In the genomic region with DNA sequence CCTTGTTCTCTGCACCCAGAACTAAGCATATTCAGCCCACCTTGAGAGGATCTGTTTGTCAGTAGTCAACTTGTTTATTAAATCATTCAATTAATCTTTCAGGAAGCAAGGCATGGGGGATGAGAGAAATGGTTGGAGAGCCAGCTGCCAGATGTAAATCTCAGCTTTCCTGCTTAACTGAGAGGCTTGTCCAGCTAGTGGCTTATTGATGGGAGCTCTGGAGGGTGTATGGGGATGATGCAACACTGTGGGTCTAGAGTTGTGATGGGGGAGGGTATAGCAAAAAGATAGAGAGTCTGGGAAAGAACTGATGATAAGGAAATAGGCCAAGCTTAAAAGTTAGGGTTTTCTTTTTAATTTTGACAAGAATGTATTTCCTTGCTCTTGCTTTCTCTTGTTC, we compare ENCODE assay signal across 25 mouse cellular contexts.
DNase-seq lines count a peak whose midpoint lies in the region; ATAC-seq and TF ChIP-seq lines count a peak whose summit lies in the region.
"Had no signal": no experiment of that assay in that cellular context is flagged by ENCODE, and none has a peak within 500 bp of the region (broad histone marks: within the 10 kb centered on the region; RNA-seq: fewer than 3 reads in every experiment).

No protein-coding gene starts in this region.

- H3K27ac ChIP-seq in liver, adult 2 months (replicated peaks; ENCODE audit: insufficient read depth, low read depth, low read length): no peak overlapping the region
- no peak overlapping the region for H3K27ac ChIP-seq in liver, embryonic 12.5 days
- H3K27ac ChIP-seq in lung, embryonic 14.5 days (ENCODE audit: low read depth): no peak overlapping the region
- peak overlapping the region; percentile 73 for H3K27ac ChIP-seq in lung, embryonic 16.5 days (ENCODE audit: low read length)
- H3K27ac ChIP-seq: embryonic facial prominence, embryonic 13.5 days; heart, embryonic 15.5 days; limb, embryonic 12.5 days; liver, embryonic 14.5 days; midbrain, embryonic 10.5 days; midbrain, embryonic 15.5 days had no signal

- no peak overlapping the region for H3K9ac ChIP-seq in liver, adult 2 months (ENCODE audit: low read depth, low read length)
- H3K9ac ChIP-seq in liver, embryonic 12.5 days: no peak overlapping the region
- no peak overlapping the region for H3K9ac ChIP-seq in lung, embryonic 14.5 days
- H3K9ac ChIP-seq in lung, embryonic 16.5 days (ENCODE audit: low read length): no peak overlapping the region
- H3K9ac ChIP-seq: embryonic facial prominence, embryonic 13.5 days; heart, embryonic 15.5 days; limb, embryonic 12.5 days; liver, embryonic 14.5 days; midbrain, embryonic 15.5 days had no signal

- TF ChIP-seq POLR2A in liver, adult 2 months (IDR thresholded peaks at IDR 0.05; ENCODE audit: extremely low read depth, insufficient read depth, low read length): no peak

- no peak overlapping the region for H3K4me2 ChIP-seq in liver, embryonic 12.5 days
- H3K4me2 ChIP-seq in lung, embryonic 14.5 days: no peak overlapping the region
- no peak overlapping the region for H3K4me2 ChIP-seq in lung, embryonic 16.5 days (ENCODE audit: low read depth, low read length)
- H3K4me2 ChIP-seq: embryonic facial prominence, embryonic 13.5 days; heart, embryonic 15.5 days; limb, embryonic 12.5 days; midbrain, embryonic 15.5 days had no signal

- no peak for TF ChIP-seq CTCF in liver, adult 2 months (IDR thresholded peaks at IDR 0.05; ENCODE audit: low read depth, low read length)
- no peak for TF ChIP-seq CTCF in lung, embryonic 14.5 days (IDR thresholded peaks at IDR 0.05; ENCODE audit: low read depth)

- peak; percentile 4 for DNase-seq in liver, adult 2 months (ENCODE audit: extremely low read depth, low read depth, low spot score)
- DNase-seq in lung, embryonic 14.5 days: peak; percentile 83
- peak; percentile 42 for DNase-seq in lung, postnatal 36 days
- no peak for DNase-seq in thymus, postnatal 4 days
- DNase-seq in layer of hippocampus, adult 8-10 months (ENCODE audit: low spot score in 2 of 2): no peak
- DNase-seq in left cerebral cortex, postnatal 25 days (ENCODE audit: low spot score in 2 of 2): no peak
- DNase-seq: adrenal gland, adult 2 months; adrenal gland, postnatal 36 days; cerebellum, adult 2 months; cerebellum, postnatal 14 days; kidney, adult 18-20 months; layer of hippocampus, adult 9-11 months; right cerebral cortex, postnatal 25 days had no signal

- no peaks in the 10 kb centered on the region for H3K27me3 ChIP-seq in liver, adult 2 months (ENCODE audit: control insufficient read depth, insufficient read depth, low read length)
- no peaks in the 10 kb centered on the region for H3K27me3 ChIP-seq in liver, embryonic 12.5 days (replicated peaks)
- H3K27me3 ChIP-seq in lung, embryonic 14.5 days (ENCODE audit: insufficient read depth, low read length): no peaks in the 10 kb centered on the region
- H3K27me3 ChIP-seq in lung, embryonic 16.5 days (ENCODE audit: control insufficient read depth, insufficient read depth, low read depth, low read length): no peaks in the 10 kb centered on the region
- H3K27me3 ChIP-seq: CH12.LX; embryonic facial prominence, embryonic 13.5 days; heart, embryonic 15.5 days; limb, embryonic 12.5 days; midbrain, embryonic 15.5 days had no signal

- H3K4me1 ChIP-seq in liver, adult 2 months (ENCODE audit: control insufficient read depth, insufficient read depth, low read length): peaks cover 3% of the 10 kb centered on the region; the same call in 1 of the 2 replicates
- no peaks in the 10 kb centered on the region; the same call in 1 of the 2 replicates for H3K4me1 ChIP-seq in liver, embryonic 12.5 days
- H3K4me1 ChIP-seq in lung, embryonic 14.5 days (ENCODE audit: insufficient read depth): no peaks in the 10 kb centered on the region
- H3K4me1 ChIP-seq in lung, embryonic 16.5 days (replicated peaks; ENCODE audit: control insufficient read depth, insufficient read depth, low read length): peaks cover 3% of the 10 kb centered on the region; the same call in 1 of the 2 replicates
- H3K4me1 ChIP-seq: heart, embryonic 15.5 days; midbrain, embryonic 10.5 days; midbrain, embryonic 15.5 days had no signal

- ATAC-seq in liver, embryonic 12.5 days: no peak
- ATAC-seq in lung, embryonic 14.5 days (ENCODE audit: insufficient read depth): peak; percentile 92
- peak; percentile 92 for ATAC-seq in lung, embryonic 16.5 days (ENCODE audit: low read depth)
- ATAC-seq: activated CD4-positive, CD25-positive, alpha-beta regulatory T cell, adult 4 months; forebrain, embryonic 16.5 days; hindbrain, embryonic 16.5 days; midbrain, embryonic 15.5 days had no signal

- H3K79me2 ChIP-seq in liver, adult 2 months (ENCODE audit: control insufficient read depth, insufficient read depth, low read length): no peaks in the 10 kb centered on the region

- no peaks in the 10 kb centered on the region for H3K9me3 ChIP-seq in liver, embryonic 12.5 days (replicated peaks)
- no peaks in the 10 kb centered on the region for H3K9me3 ChIP-seq in lung, embryonic 14.5 days (ENCODE audit: low read depth, low read length)
- no peaks in the 10 kb centered on the region for H3K9me3 ChIP-seq in lung, embryonic 16.5 days (ENCODE audit: control insufficient read depth, low read length)
- H3K9me3 ChIP-seq: embryonic facial prominence, embryonic 13.5 days; heart, embryonic 15.5 days; limb, embryonic 12.5 days; midbrain, embryonic 10.5 days; midbrain, embryonic 15.5 days had no signal

- no peak overlapping the region for H3K4me3 ChIP-seq in liver, adult 2 months (ENCODE audit: insufficient read depth, low read depth, low read length)
- no peak overlapping the region for H3K4me3 ChIP-seq in liver, embryonic 12.5 days
- H3K4me3 ChIP-seq in lung, embryonic 14.5 days (ENCODE audit: low read depth, low read length): no peak overlapping the region
- H3K4me3 ChIP-seq in lung, embryonic 16.5 days (ENCODE audit: low read length): no peak overlapping the region
- H3K4me3 ChIP-seq: embryonic facial prominence, embryonic 13.5 days; heart, embryonic 15.5 days; limb, embryonic 12.5 days; midbrain, embryonic 10.5 days; midbrain, embryonic 15.5 days had no signal

- intact Hi-C loops in left cerebral cortex, postnatal 25 days (cut with DNase I): no loop called here

- no peaks in the 10 kb centered on the region for H3K36me3 ChIP-seq in liver, adult 2 months (ENCODE audit: control insufficient read depth, insufficient read depth, low read length)
- H3K36me3 ChIP-seq in liver, embryonic 12.5 days: no peaks in the 10 kb centered on the region
- H3K36me3 ChIP-seq in lung, embryonic 14.5 days (ENCODE audit: insufficient read depth): no peaks in the 10 kb centered on the region
- H3K36me3 ChIP-seq in lung, embryonic 16.5 days (ENCODE audit: control insufficient read depth, insufficient read depth, low read length): no peaks in the 10 kb centered on the region
- H3K36me3 ChIP-seq: embryonic facial prominence, embryonic 13.5 days; heart, embryonic 15.5 days; limb, embryonic 12.5 days; midbrain, embryonic 10.5 days; midbrain, embryonic 15.5 days had no signal

Comparison
In these comparisons a context has a peak if more than half of its experiments do, and no peak if none do; other contexts are left out.
1. DNase-seq: peak in liver, adult 2 months (single experiment), lung, embryonic 14.5 days (single experiment) and lung, postnatal 36 days (single experiment); none in thymus, postnatal 4 days (single experiment), layer of hippocampus, adult 8-10 months (0 of 2) and left cerebral cortex, postnatal 25 days (0 of 2).